Mouse (Mus musculus) adrenal gland, adult 8-10 months (tissue): ENCODE data around the gene Actl6b. TPM values are rescaled to one million over a fixed set of nuclear protein-coding genes. Genes with fewer than 3 reads are reported as not detected.

Source experiments
- DNase-seq: peaks from one replicate; pipeline ENCODE4 v3.0.0; 2022
- total RNA-seq, 4 experiments: library from RNA; stranded (reverse); gene quantifications; 2 replicates each; pipeline ENCODE4 v1.2.4; 2022

The Actl6b gene
- total RNA-seq, result 1 to 10 TPM; 4.4 to 9.1 (median 6.3) TPM

DNA sequence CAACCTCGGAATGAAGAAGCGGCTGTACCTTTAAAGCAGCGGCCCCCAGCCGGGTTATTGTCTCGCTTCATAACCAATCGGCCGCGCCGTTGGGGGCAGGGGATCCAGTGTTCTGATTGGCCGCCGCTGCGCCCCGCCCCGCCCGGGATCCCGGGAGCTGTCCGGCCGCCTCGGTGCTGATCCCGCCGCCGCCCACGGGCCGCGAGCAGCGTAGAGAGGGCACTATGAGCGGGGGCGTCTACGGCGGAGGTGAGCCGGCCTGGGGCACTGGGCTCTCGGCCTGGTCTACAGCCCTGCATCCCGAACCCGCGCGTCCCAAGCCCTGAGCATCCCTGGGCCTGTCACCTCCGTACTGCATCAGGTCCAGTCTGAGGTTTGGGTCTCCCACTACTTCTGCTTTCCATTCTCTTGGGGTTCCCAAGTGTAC lies at the start of gene Actl6b:
Actl6b (plus strand) TSS at position 107 of the 427 bp plus-strand sequence.
- peak; percentile 49 for DNase-seq

DNA sequence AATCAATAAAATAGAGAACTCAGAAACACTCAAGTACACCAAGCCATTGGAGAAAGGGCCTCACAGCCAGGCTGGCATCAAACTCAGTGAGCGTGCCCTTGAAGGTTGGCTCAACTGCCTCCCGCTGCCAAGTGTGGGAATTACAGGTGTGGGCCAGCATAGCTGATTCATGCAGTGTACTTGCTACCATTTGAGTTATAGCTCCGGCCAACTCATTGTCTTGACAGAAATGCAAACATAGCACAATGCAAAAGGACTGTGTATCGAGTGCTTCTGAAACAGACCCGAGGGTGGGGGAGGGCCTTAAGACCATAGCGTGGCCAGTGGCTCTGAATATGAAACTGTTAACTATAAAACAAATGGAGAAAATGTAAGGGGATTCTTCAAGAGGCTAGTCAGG lies 49.3 kb upstream of the Actl6b start:
- DNase-seq, result no peak

DNA sequence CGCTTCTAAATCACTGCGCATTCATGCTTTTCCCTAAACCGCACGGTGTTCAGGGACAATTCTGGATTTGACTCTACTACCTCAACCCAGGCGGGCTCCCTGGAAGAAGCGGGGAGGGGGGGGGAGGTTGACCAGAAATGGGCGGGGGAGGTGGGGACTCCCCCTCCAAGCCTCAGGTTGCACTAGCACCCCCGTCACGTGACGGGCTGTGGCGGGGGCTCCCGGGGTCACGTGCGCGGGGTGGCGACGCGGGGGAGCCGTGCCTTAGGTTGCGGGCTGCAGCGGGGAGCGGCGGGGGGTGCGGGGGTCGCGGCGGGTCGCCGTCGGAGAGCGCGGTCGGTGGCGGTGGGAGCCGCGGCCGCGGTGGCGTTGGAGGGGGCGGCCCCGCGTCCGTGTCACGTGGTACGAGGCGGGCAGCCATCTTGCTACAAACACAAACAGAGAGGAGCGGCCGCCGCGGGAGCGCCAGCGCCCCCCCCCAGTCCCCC lies 43.3 kb upstream of the Actl6b start:
- no peak for DNase-seq

DNA sequence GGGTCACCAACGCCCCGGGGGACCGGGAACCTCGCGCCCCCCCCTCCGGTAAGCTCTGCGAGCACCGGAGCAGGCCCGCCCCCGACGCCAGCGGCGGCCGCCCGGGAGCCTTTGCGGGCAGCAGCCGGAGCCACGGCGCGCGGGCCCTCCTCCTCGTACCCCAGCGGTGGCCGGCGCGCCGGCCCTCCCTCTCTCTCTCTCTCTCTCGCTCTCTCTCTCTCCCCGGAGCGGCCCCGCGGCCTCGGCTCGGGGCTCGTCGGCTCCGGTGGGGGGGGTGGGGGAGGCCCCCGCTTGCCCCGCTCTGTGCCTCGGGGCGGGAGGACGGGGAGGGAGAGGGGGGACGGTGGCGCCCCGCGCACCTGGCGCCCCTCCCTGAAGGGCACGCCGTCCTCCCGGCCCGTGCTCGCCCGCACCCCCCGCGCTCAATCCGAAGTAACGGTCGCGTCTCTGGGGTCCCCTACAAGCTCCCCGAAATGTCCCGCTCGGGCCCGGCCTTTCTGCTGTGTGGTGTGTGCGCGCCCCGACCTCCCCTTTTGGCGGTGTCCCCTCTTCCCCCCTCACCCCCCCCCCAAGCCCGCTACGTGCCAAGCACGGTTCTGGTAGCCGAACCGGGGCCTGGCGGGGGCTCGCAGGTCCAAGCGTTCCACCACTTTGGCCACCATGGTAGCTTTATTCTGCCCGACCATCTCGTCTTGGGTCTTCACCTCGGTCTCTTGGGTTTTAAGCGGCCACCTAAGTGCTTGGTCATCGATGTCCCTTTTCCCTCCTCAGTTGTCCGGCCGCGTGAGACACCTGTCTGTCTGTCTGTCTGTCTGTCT lies 42.5 kb upstream of the Actl6b start:
- DNase-seq, result no peak

DNA sequence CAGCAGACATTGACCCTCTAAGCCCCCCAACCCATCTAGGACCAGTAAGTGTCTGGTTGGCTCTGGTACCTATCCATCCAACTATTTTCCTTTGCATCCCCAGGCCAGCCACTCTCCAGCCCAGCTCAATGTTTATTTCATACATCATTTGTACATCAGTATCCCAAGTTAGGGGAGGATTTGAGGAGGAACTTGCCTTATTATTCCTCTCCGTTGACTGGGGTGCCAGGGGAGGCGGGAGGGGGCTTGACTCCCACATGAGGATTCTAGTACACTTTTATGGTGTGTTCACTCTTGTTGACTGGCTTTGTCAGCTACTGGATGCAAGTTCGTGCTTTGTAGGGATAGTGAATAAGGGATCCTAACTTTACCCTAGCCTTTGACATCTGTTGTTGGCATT lies 41.6 kb upstream of the Actl6b start:
- DNase-seq, result no peak

DNA sequence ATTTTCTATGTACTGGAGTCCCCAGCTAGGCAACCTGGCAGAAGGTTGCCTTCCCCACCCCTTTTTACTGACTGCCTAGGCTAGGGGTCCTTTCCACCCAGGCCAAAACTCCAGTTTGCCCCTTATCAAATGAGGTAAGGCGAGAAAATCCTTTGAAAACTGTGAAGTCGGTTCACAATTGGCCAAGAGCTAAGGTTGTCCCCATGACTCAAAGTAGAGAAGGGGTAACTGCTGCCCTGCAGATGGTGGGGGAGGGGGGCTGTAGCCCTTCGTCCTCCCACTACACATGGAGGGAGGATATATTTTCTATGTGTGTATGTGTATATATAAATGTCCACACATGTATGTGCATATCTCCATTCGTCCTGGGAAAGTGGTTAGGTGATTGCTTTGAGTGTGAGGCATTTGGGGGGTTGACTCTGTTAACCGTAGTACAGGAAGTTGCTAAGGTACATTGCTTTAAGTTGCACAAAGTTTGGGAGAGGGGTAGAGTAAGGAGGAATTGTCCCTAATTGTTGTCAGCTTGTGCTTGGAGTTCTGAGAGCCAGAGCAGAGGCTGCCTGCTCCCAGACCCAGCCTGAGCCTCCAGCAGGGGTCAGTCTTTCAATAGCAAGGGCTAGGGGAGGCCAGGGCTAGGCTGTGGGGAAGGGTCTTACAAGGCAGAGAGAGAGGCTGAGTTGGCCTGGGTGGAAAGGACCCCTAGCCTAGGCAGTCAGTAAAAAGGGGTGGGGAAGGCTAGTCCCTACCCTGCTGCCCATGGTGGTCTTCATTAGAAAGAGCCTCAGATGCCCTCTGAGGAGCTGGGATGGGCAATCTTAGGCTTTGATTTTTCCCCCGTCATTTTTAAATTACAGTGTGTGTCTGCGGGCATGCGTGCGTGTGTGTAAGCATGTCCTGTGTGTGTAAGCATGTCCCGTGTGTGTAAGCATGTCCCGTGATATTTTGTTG lies 40.2 kb upstream of the Actl6b start:
- DNase-seq, result no peak

DNA sequence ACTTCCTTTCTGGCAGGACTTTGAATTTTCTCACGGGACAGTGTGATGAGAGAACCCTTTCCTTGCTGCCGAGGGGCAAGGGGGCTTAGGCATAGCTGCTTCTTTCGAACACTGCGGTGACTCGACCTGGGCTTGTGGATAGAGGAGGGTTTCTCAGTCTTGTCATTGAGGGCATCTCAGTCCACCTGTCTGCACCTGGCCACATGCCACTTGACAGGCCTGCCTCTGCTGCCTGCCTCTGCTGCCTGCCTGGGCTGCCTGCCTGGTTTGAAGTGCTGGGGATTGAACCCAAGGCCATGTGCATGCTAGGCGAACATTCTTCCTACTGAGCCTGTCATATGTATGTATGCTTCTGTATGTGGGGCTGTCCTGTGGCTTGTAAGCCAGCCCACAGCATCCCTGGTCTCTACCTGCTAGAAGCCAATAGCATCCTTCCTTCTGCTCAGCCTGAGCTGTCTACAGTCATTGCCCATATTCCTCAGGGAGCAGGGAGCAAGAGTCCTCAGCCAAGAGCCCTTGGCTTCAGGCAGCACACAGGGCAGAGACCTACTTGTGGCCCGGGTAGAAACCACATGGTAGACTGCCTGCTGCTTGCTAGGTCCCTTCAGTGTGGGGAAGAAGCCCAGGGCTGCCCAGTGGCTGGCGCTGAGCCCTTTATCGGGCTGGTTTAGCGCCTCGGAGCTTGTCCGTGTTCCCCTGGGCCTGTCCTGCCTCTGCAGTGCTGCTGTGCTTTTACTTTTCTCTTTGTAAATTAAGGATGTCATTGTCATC lies 39.2 kb upstream of the Actl6b start:
- no peak for DNase-seq

DNA sequence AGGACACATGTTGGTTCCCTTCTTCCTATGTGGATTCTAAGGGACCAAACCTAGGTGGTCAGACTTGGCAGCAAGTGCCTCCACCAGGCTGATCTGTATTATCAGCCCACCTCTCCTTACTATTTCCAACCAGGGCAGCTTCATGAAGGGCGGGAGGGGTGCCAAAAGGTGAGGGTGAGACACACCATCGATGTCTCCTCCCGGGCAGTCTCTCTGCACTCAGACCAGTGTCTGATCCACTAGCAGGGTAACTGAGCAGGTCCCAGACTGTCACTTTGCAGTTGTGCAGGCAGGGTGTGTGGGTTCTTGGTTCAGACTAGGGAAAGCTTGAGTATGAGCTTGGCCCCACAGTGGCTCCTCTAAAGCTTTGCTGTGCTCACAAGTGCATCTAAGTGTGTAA lies 38.5 kb upstream of the Actl6b start:
- no peak for DNase-seq

DNA sequence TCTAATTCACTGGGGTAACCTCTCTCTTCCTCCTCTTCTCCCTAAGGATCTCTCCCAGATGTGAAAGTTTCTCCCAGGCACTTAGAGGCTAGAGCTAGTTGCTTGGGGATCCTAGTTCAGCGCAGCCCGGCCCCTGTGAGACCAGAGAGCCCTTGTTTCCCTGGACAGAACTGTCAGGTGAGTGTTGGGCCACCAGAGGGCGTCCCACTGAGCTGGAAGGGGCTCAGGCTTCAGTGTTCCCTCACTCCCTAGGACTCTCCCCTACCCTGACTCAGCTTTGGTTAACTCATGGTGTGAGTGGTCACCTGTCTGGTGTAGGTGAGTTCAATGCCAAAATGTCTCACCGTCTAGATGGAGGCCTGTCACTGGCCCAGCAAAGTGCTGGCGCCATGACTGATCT lies 34.9 kb upstream of the Actl6b start, which contains the start of gene Gigyf1:
Gigyf1 (plus strand) TSS at position 113 of the 400 bp plus-strand sequence.
- no peak for DNase-seq

DNA sequence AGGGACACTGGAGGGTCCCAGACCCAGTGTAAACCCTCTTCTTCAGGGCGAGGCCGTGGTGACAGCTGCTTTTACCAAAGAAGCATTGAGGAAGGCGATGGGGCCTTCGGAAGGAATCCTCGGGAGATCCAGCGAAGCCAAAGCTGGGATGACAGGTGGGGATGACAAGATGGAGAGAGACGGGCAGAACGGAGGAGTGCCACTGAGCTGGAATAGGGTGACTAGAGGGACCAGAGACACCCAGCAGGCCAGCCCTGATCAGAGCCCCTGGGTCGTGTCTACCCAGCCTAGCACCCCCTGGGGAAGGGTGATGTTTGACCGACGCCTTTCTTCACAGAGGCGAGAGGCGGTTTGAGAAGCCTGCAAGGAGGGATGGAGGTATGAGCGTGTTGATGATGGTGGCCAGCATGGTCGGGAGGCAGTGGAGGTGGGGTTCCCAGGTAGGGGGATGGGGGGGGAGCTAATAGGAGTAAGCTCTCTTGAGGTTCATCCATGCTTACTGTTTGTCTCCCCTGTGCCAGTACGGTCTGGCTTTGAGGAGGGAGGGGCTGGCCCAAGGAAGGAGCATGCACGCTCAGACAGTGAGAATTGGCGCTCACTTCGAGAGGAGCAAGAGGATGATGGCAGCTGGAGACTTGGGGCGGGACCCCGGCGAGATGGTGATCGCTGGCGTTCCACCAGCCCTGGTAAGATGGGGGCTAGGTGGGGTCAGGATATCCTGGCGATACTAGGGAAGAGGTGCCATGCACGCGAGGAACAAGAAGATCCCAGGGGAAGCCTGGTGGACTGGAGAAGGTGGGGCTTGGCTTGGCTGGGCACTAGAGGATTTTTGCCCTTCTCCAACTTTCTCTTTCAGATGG lies 33.4 kb upstream of the Actl6b start:
- DNase-seq, result no peak

DNA sequence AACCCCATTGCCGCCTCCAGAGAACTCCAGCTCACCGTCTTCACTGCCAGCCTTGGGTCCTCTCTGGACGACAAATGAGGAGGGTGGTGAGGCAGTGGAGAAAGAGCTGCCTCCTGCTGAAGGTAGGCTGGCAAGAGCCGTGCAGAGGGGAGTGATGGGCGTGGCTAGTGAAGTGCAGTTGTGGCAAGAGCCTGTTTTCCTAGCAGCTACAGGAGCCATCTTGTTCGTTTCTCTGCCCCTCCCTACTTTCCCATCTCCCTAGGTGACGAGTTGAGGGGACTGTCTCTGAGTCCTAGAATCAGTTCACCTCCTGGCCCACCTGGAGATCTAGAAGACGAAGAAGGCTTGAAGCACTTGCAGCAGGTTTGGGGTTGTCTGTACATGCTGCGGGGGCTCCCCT lies 31.5 kb upstream of the Actl6b start:
- DNase-seq, result no peak

DNA sequence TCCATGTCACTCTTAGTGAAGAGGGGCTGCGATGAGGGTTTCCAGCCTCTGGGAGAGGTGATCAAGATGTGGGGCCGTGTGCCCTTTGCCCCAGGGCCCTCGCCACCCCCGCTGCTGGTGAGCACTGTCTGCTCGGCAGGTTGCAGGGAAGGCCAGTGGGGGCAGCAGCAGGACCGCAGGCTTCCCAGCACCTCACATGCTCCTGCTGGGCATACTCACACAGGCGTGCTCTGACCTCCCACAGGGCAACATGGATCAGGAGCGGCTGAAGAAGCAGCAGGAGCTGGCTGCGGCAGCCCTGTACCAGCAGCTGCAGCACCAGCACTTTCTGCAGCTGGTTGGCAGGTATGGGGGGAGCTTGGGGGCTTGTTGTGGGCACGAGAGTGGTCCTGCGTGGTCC lies 30.6 kb upstream of the Actl6b start:
- DNase-seq, result no peak

DNA sequence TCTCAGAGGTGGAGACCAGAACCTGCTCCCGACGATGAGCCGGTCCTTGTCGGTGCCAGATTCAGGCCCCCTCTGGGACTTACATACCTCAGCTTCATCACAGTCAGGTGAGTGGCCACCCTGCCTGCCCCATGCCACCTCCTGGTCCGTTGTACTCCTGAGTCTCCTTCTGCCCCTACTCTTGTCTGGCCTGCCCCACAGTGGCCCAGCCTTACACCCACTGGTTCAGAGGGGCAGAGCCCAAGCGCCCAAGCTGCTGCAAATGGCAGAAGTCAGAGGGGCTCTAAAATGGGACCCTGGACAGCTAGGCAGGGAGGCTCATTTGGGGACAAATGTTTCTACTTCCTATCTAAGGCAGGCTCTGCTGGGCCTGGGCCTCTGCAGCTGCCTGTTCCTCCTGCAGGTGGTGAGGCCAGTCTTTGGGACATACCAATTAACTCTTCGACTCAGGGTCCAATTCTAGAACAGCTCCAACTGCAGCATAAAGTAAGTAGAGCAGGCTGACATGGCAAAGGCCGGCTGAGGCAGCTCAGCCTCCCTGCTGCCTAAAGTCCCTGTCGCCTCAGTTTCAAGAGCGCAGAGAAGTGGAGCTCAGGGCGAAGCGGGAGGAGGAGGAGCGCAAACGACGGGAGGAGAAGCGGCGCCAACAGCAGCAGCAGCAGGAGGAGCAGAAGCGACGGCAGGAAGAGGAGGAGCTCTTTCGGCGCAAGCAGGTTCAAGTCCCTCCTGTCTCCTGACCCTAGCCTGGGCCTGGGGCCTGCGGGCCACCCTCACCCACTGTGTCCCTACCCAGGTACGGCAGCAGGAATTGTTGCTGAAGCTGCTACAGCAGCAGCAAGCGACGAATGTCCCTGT lies 29.7 kb upstream of the Actl6b start:
- DNase-seq, result no peak

DNA sequence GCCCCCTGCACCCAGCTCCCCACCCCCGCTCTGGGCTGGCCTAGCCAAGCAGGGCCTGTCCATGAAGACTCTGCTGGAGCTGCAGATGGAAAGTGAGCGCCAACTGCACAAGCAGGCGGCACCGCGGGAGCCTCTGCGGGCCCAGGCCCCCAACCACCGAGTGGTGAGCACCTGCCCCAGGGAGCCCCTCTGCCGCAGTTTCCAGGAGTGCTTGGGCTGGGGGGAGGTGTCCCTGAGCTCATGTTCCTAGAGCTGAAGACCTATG lies 29.1 kb upstream of the Actl6b start:
- no peak for DNase-seq

DNA sequence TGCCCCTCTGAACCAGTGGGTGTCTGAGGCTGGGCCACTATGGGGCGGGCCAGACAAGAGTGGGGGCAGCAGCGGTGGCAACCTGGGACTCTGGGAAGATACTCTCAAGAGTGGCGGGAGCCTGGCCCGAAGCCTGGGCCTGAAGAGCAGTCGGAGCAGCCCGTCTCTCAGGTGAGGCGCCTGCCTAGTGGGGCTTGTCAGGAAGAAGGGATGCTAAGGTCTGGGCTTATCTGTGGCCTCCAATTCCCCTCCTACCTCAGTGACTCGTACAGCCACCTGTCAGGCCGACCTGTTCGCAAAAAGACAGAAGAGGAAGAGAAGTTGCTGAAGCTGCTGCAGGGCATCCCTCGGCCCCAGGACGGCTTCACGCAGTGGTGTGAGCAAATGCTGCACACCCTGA lies 28.6 kb upstream of the Actl6b start:
- DNase-seq, result no peak

DNA sequence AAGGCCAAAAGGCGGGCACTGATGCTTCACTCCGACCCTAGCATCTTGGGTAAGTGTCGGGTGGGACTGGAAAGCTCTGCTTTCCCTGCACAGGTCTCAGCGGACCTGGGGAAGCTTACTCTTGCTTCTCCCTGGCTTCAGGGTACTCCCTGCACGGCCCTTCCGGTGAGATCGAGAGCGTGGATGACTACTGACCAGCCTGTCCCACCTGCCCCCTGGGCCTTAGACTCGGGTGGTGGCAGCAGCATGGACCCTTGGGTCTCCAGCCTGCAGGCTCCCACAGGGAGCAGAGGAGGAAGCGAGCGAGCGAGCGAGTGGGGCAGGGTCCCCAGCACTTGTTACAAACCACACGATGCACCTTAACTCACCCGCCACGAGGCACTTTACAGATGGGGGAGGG lies 27.8 kb upstream of the Actl6b start:
- DNase-seq, result no peak

DNA sequence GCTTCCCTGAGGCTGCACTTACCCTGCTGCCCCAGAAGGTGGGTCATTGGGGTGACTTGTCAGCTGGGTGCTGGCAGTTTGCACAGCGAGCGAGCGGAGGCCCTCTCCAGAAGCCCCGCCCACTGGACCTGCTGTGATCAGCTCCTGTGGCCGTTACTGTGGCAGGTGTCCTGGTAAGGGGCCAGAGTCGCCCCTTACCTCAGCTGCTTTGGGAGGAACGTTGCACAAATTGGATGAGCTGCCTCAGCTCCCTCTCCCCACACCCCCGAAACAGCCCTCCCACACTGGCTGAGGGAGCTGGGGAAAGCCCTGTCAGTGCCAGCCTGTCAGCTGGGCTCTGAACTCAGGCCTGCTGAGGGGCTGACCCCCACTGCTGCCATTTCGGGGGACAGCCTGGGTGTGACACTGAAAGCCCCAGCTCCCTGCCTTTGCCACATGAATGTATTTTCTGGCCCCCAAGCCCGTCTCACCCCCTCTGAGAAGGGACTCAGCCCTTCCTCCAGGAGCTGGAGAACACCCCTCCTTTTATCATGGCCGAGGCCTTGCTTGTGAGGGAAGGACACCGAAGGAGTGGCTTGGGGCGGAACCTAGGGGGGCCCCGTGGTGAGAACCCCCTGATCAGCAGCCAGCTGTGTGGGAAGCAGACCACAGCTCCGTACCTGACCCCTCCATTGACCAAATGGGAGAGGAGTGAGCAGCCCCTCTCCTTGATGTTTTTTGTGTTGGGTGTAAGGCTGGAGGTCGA lies 27.0 kb upstream of the Actl6b start:
- DNase-seq, result no peak

DNA sequence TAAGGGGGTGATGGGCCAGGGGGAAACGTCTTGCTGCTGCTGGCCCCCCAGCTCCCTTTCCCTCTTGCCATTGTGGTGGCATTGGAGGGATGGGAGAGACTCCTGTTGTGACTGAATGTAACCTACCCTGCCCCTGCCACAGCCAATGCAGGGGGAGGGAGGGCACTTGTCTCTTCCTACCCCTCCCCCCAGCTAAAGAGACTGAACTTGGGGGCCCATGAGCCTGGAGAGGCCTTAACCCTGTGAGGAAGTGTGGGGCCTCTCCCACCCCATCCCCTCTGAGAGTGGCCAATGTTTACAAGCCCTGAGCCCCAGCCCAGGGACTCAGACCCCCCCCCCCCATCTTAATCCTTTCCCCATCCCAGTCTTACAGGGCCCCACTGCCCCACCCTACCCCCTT lies 25.9 kb upstream of the Actl6b start:
- no peak for DNase-seq

DNA sequence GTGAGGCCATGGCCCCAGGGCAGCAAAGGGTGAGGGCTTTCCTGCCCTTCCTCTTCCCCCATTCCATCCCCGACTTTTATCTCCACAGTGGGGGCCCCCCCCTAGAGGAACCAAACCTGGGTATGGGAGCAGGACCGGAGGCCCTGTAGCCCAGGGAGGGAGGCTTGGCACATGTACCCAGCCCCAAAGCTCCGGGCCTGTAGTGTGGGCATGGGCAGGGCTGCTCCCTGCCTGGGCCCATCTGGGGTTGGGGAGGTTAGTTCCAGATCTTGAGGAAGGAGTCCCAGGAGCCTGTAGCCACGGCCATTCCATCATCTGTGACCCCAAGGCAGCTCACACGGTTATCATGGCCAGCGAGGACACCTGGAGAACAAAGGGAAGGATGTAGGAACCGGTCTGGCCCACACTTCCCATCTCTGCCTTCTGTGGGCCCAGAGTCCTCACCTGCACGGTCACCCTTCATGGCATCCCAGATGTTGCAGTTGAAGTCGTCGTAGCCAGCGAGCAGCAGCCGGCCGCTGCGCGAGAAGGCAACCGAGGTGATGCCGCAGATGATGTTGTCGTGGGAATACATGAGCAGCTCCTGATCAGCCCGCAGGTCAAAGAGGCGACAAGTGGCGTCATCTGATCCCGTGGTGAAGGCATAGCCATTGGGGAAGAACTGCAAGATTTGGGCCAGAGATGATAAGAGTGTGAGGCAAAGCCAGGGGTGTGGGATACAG lies 24.9 kb upstream of the Actl6b start:
- DNase-seq, result no peak
